Mouse (Mus musculus): ENCODE data around the gene Grhpr. TPM values are rescaled to one million over a fixed set of nuclear protein-coding genes. Genes with fewer than 3 reads are reported as not detected.
A peak's percentile ranks its signal among the peaks of the same experiment; 100 is the strongest.
"Not testable (repeated sequence)": the region's sequence is repeated elsewhere in the genome, so short reads cannot be mapped to it uniquely, and the experiment has no call there.

The Grhpr gene
- 10 to 100 TPM; 21.9 to 28.0 TPM for total RNA-seq (2021)
- long read RNA-seq, experiment 1, transcript Grhpr-201 (9 exons, 1,280 nt), result major isoform, 31 of 33 reads
- long read RNA-seq, experiment 1, partial matches to known transcripts, result 1 of 33 reads
- long read RNA-seq, experiment 1, other reads (novel, unspliced or antisense), result 1 of 33 reads
- long read RNA-seq, experiment 2, transcript Grhpr-201 (9 exons, 1,280 nt), result major isoform, 26 of 30 reads
- long read RNA-seq, experiment 2, partial matches to known transcripts, result 3 of 30 reads
- long read RNA-seq, experiment 2, other reads (novel, unspliced or antisense), result 1 of 30 reads

GRCm38 (mm10) chr4:44981280-44981973, at the start of gene Grhpr:
Grhpr (plus strand) TSS chr4:44981395.
- peak; percentile 75 for DNase-seq (ENCODE audit: low spot score)

GRCm38 (mm10) chr4:44931732-44932131, 49.5 kb upstream of the Grhpr start:
- DNase-seq (ENCODE audit: low spot score), result no peak

GRCm38 (mm10) chr4:44938359-44939340, 42.5 kb upstream of the Grhpr start:
- no peak for DNase-seq (ENCODE audit: low spot score)

DNA sequence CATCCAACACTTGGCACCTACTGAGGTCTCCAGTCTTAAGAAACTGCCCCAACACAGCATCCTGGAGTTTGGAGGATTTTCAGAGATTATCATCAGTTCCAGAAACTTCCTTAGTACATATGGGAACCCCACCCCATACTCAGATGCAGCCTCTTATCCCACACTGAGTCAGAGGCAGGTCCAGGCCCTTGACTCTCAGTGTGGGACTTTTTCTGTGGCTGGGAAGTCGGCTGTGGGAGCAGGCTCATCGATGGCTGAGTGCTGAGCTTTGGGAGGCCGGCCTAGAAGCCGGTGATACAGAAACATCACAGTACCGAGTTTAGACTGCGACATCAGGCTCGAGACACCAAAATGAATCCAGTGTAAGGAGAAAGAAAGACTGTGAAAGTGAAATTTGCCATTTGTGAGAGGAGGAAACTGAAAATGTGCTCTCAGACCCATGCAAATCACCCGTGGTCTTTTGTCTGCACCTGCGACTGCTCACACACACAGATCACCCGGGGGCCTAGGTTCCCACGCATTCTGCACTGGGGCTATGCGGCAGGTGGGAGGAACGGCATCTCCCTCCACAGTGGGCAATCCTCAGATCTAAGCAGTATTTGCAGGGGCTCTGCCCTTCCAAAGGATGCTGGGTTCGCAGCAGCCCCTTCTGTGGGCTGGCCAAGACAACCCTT, 41.5 kb upstream of the Grhpr start:
- DNase-seq (ENCODE audit: low spot score), result no peak

DNA sequence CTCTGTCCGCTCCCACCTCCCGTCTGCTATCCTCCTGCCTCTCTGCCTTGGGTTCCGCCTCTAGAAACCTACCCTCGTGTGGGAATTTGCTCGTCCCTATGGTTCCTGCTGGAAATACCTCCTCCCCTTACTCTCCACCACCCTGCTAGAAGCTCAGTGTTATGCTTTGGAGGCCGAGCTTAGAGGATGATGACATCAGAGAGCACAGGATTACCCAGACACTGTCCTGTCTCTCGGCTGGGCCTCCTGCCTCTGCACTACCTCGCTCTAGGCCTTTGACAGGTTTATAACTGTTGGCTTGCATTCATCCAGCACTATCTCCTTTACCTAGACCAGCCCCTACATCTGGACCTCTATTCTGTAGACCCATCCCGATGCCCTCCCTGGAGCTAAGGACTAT, 40.9 kb upstream of the Grhpr start:
- DNase-seq (ENCODE audit: low spot score), result no peak

DNA sequence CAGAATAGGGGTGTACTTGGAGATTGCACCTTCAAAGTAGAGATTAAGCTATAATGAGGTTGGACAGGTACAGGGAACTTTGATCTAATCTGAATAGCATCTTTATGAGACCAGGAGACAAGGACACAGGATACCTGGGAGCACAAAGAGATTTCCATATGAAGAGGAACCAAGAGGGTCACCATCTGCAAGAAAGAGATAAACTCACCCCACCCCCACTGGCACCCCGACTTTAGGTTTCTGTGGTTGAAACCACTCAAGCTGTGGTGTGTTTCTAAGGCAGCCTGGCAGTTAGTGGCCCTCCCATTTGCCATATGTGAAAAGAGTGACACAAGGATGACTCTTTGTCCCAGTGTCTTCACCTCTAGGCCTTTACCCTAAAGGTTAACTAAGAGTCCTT, 39.0 kb upstream of the Grhpr start:
- no peak for DNase-seq (ENCODE audit: low spot score)

DNA sequence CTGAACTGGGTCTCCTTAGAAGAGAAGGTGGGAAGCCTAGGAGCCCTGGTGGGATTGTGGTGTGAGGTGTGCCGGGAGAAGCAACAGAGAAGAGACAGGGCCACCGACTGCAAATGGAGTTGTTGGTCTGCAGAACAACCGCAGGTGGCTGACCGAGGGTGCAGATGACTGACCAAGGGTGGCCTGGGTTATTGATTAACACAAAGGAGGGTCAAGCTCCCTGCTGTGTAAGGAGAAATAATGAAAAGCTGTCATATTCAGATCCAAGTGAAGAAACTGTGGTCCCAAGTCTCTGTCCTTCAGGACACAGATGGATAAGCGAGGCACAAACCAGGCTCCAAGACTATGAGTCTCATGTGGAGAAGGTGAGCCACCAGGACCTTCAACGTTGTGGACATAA, 37.7 kb upstream of the Grhpr start:
- DNase-seq (ENCODE audit: low spot score), result no peak

DNA sequence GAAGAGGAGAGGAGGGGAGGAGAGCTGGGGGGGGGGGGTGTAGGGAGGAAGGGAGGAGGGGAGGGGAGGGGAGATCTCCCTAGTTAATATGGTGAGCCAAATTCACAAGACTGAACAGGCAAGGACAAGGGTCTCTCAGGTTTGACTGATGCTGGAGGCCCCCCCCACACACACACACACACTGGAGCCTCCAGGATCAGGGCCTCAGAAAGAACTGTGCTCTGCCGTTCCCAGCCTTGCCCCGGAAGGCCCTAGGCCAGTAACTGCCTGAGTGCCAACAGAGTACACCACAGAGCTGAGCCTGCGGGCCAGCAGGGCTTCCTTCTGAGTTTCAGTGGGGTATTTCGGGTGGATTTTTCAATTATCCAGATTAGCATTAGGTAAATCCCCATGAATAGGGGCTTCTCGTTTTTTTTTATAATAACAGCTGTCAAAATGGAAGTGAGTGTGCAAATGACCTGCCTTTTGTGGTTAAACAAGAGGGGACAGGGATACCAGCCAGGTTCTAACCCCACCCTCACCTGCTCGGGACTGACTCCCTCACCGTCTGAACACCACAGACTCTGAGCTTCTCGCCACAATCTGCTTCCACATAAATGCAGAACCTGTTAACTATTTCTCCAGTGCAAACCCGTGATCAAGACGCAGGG, 36.6 kb upstream of the Grhpr start:
- no peak for DNase-seq (ENCODE audit: low spot score)

- not testable (repeated sequence) for DNase-seq (ENCODE audit: low spot score)
These were observed 35.1 kb upstream of the Grhpr start for GRCm38 (mm10) chr4:44946126-44946525.

DNA sequence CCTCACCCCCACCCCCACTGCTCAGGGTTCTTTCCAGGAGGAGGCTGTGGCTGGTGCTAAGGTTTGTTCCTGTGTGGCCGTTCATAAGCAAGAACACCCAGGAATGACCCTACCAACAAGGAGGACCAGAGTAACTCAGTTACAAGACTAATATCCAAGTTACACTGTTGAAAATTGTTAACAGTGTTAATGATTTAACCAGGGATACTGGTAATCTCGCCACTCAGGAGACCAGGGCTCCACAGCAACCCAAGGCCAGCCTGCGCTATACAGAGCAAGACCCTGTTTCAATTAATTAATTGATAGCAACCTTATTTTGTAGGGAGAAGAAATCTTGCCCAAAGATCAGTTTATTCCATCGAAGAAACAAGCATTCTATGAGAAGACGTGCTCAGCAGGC, 33.7 kb upstream of the Grhpr start:
- DNase-seq (ENCODE audit: low spot score), result no peak

- no peak for DNase-seq (ENCODE audit: low spot score)
These were observed 32.9 kb upstream of the Grhpr start for GRCm38 (mm10) chr4:44948314-44948713.

- no peak for DNase-seq (ENCODE audit: low spot score)
These were observed 28.2 kb upstream of the Grhpr start for GRCm38 (mm10) chr4:44953041-44953440.

GRCm38 (mm10) chr4:44958776-44959175, 22.4 kb upstream of the Grhpr start:
- DNase-seq (ENCODE audit: low spot score), result no peak

DNA sequence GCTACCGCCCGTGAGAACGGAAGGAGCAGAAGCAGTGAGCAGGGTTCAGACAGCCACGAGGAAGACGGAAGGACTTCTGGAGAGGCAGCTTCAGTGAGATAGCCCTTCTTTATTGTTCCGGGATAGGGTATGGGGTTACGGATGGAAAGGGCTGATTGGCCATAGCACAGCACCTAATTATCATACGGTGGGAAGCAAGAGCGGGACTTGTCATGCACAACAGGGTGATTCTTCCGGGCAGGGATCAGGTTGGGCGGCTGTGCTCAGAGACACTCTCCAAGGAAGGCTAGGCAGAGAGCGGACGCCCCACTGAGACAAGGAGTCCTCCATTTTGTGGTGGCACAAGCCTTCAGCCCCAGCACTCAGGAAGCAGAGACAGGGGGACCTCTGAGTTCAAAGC, 22.0 kb upstream of the Grhpr start:
- no peak for DNase-seq (ENCODE audit: low spot score)

- DNase-seq (ENCODE audit: low spot score), result no peak
These were observed 18.0 kb upstream of the Grhpr start for GRCm38 (mm10) chr4:44963156-44963555.

GRCm38 (mm10) chr4:44965175-44965574, 16.0 kb upstream of the Grhpr start:
- DNase-seq (ENCODE audit: low spot score), result no peak

DNA sequence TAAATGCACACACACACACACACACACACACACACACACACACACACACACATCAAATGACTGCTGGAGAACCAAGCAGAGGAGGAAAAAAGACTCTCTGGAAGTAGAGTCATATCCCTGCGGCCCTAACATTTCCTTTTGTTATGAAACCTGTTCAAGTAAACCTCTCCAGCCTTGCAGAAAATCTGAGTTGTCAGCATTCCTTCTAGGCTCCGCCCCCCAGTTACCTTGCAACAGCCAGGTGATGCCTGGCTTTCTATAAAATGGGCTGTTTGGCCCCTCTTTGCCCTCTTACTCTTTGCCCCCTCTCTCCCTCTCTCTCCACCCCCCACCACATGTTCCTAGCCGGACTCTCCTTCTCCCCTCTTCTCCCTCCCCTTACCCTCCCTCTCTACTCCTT, 15.5 kb upstream of the Grhpr start:
- DNase-seq (ENCODE audit: low spot score), result no peak

- no peak for DNase-seq (ENCODE audit: low spot score)
These were observed 13.8 kb upstream of the Grhpr start for GRCm38 (mm10) chr4:44967402-44967801.

- DNase-seq (ENCODE audit: low spot score), result no peak
These were observed 11.1 kb upstream of the Grhpr start for GRCm38 (mm10) chr4:44970056-44970455.

GRCm38 (mm10) chr4:44970612-44971110, 10.5 kb upstream of the Grhpr start:
- DNase-seq (ENCODE audit: low spot score), result peak; percentile 42

DNA sequence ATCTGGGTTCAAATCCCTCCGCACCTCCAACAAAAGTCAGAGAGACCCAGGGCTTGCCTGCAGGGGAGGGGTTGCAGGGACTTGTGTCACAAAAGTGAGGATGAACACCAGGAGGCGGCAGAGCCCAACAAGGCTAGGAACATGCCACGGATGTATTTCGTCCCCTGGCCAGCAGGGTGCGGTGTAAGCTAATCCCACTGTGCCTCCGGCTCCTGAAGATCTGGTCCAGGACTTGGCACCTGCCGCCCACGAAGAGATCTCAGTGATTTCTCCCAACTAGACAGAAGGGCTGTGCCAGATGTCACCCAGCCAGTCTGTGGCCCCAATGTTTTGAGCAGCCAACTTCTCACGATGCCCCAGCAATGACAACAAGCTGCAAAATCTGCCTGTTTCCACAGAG, 7.7 kb upstream of the Grhpr start:
- peak; percentile 80 for DNase-seq (ENCODE audit: low spot score)
